Mouse (Mus musculus) C2C12 (cell line): Measurements from ENCODE around the gene Gm17720. TPM values are rescaled to one million over a fixed set of nuclear protein-coding genes. Genes with fewer than 3 reads are reported as not detected.

Source experiments
- H3K27me3 ChIP-seq: one replicate; pipeline ENCODE4 v1.6.1; 2011; ENCODE audit not compliant: control insufficient read depth, insufficient read depth, insufficient read length
- H3K36me3 ChIP-seq: one replicate; pipeline ENCODE4 v1.6.1; 2011; ENCODE audit not compliant: control insufficient read depth, insufficient read depth
- H3K4me3 ChIP-seq: one replicate; pipeline ENCODE4 v1.5.1; 2011; ENCODE audit warnings: mild to moderate bottlenecking, control low read depth; ENCODE audit not compliant: poor library complexity, insufficient read depth, severe bottlenecking
- H3K79me2 ChIP-seq: one replicate; pipeline ENCODE4 v1.6.1; 2011; ENCODE audit not compliant: control insufficient read depth, insufficient read depth
- H3K79me3 ChIP-seq: one replicate; pipeline ENCODE4 v1.6.1; 2011; ENCODE audit warnings: low read depth, control low read depth
- H3ac ChIP-seq: one replicate; pipeline ENCODE3; 2011; ENCODE audit warnings: low read depth; ENCODE audit not compliant: control insufficient read depth, insufficient read length
- CEBPB ChIP-seq: IDR thresholded peaks from one replicate; pipeline ENCODE4 v1.6.1; 2011; ENCODE audit warnings: low read depth, mild to moderate bottlenecking, control low read depth, moderate library complexity
- CTCF ChIP-seq: IDR thresholded peaks from one replicate; pipeline ENCODE4 v1.5.1; 2011; ENCODE audit not compliant: control insufficient read depth, insufficient read depth, insufficient read length
- FOSL1 ChIP-seq: IDR thresholded peaks from one replicate; pipeline ENCODE4 v1.8.0; 2011; ENCODE audit warnings: mild to moderate bottlenecking, low read length; ENCODE audit not compliant: poor library complexity, insufficient read depth, severe bottlenecking
- MAX ChIP-seq: IDR thresholded peaks from one replicate; pipeline ENCODE4 v1.6.1; 2011; ENCODE audit warnings: mild to moderate bottlenecking, control low read depth
- MYOD1 ChIP-seq: IDR thresholded peaks from one replicate; pipeline ENCODE4 v1.6.1; 2011; ENCODE audit warnings: low read depth; ENCODE audit not compliant: control insufficient read depth, insufficient read length
- MYOG ChIP-seq: IDR thresholded peaks from one replicate; pipeline ENCODE4 v1.6.1; 2011; ENCODE audit not compliant: control insufficient read depth, insufficient read length; ENCODE audit errors: extremely low read depth
- USF1 ChIP-seq: IDR thresholded peaks from one replicate; pipeline ENCODE4 v1.6.1; 2011; ENCODE audit warnings: low read depth, mild to moderate bottlenecking, control low read depth, moderate library complexity
- polyA plus RNA-seq: library from polyadenylated mRNA; unstranded; fragments of >200 nt; fragmentation: generic; extraction: Trizol; gene quantifications from one replicate; pipeline ENCODE4 v1.2.1, GENCODE M21; 2012; ENCODE audit warnings: missing spikeins

Gene Gm17720
- polyA plus RNA-seq, 1 experiment = not detected

- no peak overlapping the region for H3ac ChIP-seq
- peaks cover 4% of the 10 kb centered on the region for H3K27me3 ChIP-seq
- no peaks in the 10 kb centered on the region for H3K36me3 ChIP-seq
- H3K79me3 ChIP-seq = no peaks in the 10 kb centered on the region
- no peak overlapping the region for H3K4me3 ChIP-seq
- TF ChIP-seq CTCF = no peak
- no peak for TF ChIP-seq MYOG
- no peak for TF ChIP-seq USF1
- TF ChIP-seq CEBPB = no peak
- TF ChIP-seq FOSL1 = no peak
- H3K79me2 ChIP-seq = no peaks in the 10 kb centered on the region
These were observed 38.4 kb downstream of the Gm17720 start for GRCm38 (mm10) chr8:110064161-110064560.

DNA sequence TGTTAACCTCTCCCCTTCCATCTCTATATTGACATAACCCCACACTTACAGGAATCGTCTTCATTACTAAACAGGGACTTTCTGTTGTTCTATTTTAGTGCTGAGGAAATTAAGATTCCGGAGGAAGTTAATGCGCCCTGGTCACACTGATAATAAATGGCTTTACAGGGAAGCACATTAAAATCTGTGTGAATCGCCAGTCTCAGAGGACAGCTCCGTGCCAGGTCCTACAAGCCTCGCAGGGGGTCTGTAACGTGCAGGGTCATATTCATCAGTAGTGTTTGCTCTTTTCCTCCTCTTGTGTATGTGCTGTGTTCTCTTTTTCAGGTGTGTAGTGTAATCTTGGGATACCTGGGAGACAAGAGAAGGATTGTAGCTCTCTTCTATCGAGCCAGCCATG, 44.3 kb downstream of the Gm17720 start:
- no peaks in the 10 kb centered on the region for H3K36me3 ChIP-seq
- no peak overlapping the region for H3ac ChIP-seq
- TF ChIP-seq MYOG (no peak), USF1 (no peak), MAX (no peak), CEBPB (no peak), MYOD1 (no peak), CTCF (no peak), FOSL1 (no peak)
- no peaks in the 10 kb centered on the region for H3K79me2 ChIP-seq
- no peaks in the 10 kb centered on the region for H3K79me3 ChIP-seq
- peaks cover 28% of the 10 kb centered on the region for H3K27me3 ChIP-seq
- no peak overlapping the region for H3K4me3 ChIP-seq

GRCm38 (mm10) chr8:110051208-110051607, 51.3 kb downstream of the Gm17720 start:
- Histone ChIP-seq H3K27me3 (peaks cover 28% of the 10 kb centered on the region), H3K79me2 (no peaks in the 10 kb centered on the region), H3ac (no peak overlapping the region), H3K79me3 (no peaks in the 10 kb centered on the region), H3K36me3 (no peaks in the 10 kb centered on the region), H3K4me3 (no peak overlapping the region)
- TF ChIP-seq CEBPB (no peak), USF1 (no peak), MYOG (no peak), MAX (no peak), CTCF (no peak), MYOD1 (no peak), FOSL1 (no peak)

DNA sequence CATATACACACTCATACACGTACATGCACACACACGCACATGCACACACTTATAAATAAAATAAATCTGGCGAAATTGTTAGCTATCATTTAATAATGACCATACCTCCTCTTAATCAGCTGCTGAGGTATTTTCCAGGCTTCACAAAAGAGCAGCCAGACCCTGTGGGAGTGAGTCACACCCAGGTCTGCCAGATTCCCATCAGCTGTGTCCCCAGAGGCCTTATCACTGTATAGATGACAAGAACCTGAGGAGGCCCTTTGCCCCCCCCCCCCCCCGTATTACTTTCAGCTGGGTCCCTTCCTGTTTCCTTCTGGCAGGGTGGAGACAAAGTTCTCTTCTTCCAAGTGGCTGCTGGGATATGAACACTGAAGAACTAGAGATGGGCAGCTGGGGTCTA, 62.0 kb downstream of the Gm17720 start:
- Histone ChIP-seq H3K79me3 (no peaks in the 10 kb centered on the region), H3K36me3 (no peaks in the 10 kb centered on the region), H3K79me2 (no peaks in the 10 kb centered on the region), H3K27me3 (peaks cover 8% of the 10 kb centered on the region), H3ac (no peak overlapping the region), H3K4me3 (no peak overlapping the region)
- TF ChIP-seq CEBPB = no peak
- no peak for TF ChIP-seq MYOG
- TF ChIP-seq CTCF = no peak
- TF ChIP-seq FOSL1 = no peak
- no peak for TF ChIP-seq MAX
- no peak for TF ChIP-seq MYOD1
- TF ChIP-seq USF1 = no peak

DNA sequence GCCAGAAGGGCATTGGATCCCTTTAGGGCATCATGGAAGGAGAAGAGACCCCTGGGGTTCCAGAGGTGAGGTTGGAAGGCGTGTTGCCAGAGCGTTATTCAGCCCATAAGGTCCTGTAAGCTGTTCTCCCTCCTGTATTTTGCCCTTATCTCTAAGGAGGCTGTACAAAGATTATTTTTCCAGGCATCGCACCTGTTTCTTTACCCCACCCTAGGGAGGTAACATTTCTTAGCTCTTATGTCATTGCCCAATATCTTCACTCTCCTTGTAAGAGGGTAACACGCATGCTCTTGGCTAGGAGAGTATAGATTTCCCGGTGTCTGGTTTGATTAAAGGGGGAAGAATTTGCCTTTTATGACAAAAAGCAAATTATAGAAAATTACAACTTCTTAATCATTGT, 62.9 kb downstream of the Gm17720 start, which contains the start of gene Chst4:
Gene Chst4, minus strand, starts transcription at position 82 of the 400 bp plus-strand sequence.
- Histone ChIP-seq H3K4me3 (no peak within 1 kb of the TSS), H3K79me2 (no peaks in the 10 kb centered on the region), H3ac (no peak within 1 kb of the TSS), H3K79me3 (no peaks in the 10 kb centered on the region), H3K36me3 (no peaks in the 10 kb centered on the region), H3K27me3 (peaks cover 9% of the 10 kb centered on the region)
- TF ChIP-seq CEBPB (no peak), FOSL1 (no peak), USF1 (no peak), CTCF (no peak), MYOG (no peak)

- H3K27me3 ChIP-seq = peaks cover 14% of the 10 kb centered on the region
- H3K79me3 ChIP-seq = no peaks in the 10 kb centered on the region
- no peak overlapping the region for H3ac ChIP-seq
- no peaks in the 10 kb centered on the region for H3K79me2 ChIP-seq
- TF ChIP-seq FOSL1 (no peak), MYOD1 (no peak), MAX (no peak), USF1 (no peak), CTCF (no peak), CEBPB (no peak), MYOG (no peak)
- H3K36me3 ChIP-seq = no peaks in the 10 kb centered on the region
- H3K4me3 ChIP-seq = no peak overlapping the region
These were observed 63.3 kb downstream of the Gm17720 start for GRCm38 (mm10) chr8:110039216-110039615.
